Mouse (Mus musculus) left cerebral cortex, adult 11 months (tissue): ENCODE measurements around the gene D13Ertd608e.
A peak's percentile ranks its signal among the peaks of the same experiment; 100 is the strongest.
"Not testable (repeated sequence)": the region's sequence is repeated elsewhere in the genome, so short reads cannot be mapped to it uniquely, and the experiment has no call there.

Experiments used
- DNase-seq: peaks from one replicate; pipeline ENCODE4 v3.0.0; 2022; ENCODE audit warnings: low spot score

Gene D13Ertd608e

GRCm38 (mm10) chr13:119835320-119836056 is at the start of gene D13Ertd608e:
Gene D13Ertd608e (plus strand): TSS chr13:119836006.
- DNase-seq, result not testable (repeated sequence)

DNA sequence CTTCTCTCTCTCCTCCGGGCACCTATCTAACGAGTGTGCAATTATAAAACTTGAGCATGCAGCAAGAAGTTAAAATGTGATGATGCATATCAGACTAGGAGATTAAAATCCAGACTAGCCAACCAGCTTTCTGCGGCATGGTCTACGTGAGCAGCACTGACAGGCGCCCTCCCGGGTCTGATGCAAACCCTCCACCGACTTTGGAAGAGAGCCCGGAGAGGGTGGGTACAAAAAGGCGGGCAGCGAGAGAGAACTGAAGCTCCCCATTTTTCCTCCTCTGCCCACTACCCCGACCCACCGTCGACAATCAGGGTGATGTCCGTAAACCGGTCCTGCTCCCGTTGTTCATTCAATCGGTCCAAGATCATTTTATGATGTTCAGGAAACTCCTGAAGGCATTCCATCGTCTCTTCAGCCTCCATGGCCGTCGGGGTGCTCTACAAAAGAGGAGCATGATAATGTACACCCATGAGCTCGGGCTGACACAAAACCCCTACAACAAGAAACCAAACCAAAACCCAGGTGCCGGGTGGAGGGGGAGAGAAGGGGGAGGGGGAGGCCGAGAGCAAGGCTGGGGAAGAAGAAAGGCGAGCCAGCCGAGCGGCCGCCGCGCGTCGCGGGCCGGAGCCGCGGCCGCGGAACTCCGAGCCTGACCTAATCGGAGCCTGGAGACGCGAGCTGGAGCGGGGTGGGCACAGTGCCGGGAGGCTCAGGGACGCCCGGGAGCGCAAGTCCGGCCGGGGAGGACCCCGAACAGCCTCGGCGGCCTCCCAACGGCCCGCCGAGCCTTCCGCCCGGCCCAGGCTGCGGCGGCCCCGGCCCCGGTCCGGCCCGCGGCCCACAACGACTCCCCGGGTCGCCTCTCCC is 45.7 kb upstream of the D13Ertd608e start:
- DNase-seq, result peak; percentile 38

DNA sequence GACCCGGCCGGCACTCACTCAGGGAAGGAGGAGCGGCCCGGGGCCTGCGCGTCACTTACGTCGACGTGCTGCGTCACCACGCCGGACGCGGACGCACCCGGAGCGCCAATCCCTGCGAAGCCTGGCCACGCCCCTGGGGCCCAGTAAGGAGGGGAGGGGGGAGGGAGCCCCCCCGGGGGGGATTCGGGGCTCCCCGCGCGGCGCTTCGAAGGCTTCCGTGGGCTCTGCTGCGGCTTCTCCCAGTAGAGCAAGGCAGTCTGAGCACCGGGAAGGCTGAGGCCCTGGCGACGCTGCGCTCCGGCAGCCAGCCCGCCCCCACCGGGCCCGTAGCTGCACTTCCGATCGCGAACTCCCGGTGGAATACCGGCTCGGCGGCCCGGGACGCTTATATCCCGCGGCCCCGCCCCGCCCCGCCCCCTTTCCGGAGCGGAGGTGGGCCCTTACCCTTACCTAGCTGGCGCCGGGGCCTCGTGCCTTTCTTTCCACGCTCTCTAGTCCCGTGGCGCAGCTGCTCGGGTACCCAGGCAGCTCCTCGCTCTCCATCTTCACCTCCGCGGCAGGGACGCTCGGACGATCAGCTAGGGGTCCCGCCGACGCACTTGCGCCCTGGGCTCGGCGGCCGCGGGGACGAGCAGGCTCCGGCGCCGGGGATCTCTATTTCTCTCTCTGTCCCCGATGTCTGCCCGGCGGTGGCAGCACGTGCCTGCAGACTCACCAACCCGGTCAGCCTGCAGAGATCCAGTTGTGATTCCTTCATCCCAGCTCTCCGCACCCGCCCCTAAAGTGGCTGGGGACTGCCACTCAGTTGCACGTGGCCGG is 44.8 kb upstream of the D13Ertd608e start, which contains the start of gene Zfp131:
Gene Zfp131, minus strand, starts transcription at position 129 of the 819 bp plus-strand sequence.
- peak; percentile 90 for DNase-seq

GRCm38 (mm10) chr13:119791580-119792135 is 44.1 kb upstream of the D13Ertd608e start:
- no peak for DNase-seq

DNA sequence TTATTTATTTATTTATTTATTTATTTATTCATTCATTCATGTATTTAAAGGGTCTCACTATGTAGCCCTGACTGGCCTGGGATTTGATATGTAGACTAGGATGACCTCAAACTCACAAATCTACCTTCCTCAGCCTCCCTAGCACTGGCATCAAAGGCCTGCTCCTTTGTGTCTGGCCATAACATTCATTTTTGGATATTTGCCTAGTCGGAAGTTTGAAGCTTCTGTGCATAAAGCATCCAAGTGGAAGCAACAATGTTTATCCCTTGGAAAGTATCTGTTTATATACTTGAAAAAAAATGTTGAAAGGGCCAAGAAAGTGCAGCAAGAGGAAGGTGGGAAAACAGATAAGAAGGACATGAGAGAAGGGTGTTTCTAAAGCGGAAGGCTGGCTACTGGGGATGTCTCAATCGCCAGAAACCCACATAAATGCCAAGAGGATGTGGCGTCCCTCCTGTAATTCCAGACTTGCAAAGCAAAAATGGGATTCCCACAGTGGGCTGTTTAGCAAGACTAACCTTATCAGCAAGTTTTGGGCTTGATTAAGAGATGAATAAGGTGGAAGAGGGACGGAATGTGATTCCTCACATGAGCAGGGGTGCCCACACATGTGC is 42.9 kb upstream of the D13Ertd608e start:
- DNase-seq, result no peak

- DNase-seq, result no peak
These were observed 38.1 kb upstream of the D13Ertd608e start for GRCm38 (mm10) chr13:119797656-119798055.

GRCm38 (mm10) chr13:119808937-119809336 is 26.9 kb upstream of the D13Ertd608e start:
- no peak for DNase-seq

- DNase-seq, result no peak
These were observed 25.8 kb upstream of the D13Ertd608e start for GRCm38 (mm10) chr13:119810031-119810430.

- DNase-seq, result no peak
These were observed 19.0 kb upstream of the D13Ertd608e start for GRCm38 (mm10) chr13:119816798-119817197.

GRCm38 (mm10) chr13:119817579-119818206 is 18.1 kb upstream of the D13Ertd608e start:
- DNase-seq, result no peak

DNA sequence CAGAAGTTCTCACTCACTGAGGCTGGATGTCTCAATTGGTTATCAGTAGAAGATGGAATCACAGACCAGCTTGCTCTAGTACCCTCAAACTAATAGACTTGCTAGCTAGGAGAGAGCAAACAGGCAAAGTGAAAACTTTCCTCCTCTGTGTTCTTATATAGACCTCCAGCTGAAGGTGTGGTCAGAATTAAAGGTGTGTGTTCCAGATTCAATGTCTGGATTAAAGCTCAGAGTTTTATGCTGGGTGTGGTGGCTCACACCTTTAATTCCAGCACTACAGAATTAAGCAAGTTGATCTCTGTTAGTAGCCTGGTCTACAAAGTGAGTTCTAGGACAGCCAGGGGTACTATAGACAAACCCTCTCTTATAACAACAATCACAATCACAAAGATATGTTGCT is 5.7 kb upstream of the D13Ertd608e start, which contains the start of gene AF067063:
Gene AF067063, minus strand, starts transcription at position 101 of the 400 bp plus-strand sequence.
- not testable (repeated sequence) for DNase-seq

GRCm38 (mm10) chr13:119836324-119836811 is 562 bp downstream of the D13Ertd608e start:
- DNase-seq, result not testable (repeated sequence)

DNA sequence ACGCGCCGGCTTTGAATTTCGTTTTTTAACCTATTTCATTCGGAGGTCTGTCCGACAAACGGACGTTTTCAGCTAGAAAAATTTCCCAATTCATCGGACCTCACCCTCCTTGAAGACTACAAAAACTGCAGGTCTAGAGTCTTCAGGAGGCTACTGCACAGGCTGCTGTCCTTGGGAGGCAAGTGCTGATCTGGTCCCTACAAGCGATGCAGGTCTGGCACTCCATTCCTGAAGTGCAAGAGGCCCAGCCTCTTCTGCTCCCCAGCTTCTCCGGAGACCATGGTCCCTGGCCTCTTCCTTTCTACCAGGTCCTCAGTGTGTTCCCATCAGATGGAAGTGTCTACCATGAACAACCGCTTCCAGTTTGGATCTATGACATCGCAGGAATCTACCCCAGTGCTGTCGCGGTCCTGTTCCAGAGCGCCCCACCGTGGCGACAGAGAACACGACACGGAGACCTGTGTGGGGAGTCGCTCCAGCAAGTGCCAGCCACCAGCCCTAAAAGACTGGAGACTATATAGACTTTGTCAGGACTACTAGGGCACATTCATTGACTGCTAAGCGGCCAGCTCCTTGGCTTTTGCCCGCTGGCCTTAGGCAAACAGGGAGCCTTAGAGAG is 2.0 kb downstream of the D13Ertd608e start:
- not testable (repeated sequence) for DNase-seq

DNA sequence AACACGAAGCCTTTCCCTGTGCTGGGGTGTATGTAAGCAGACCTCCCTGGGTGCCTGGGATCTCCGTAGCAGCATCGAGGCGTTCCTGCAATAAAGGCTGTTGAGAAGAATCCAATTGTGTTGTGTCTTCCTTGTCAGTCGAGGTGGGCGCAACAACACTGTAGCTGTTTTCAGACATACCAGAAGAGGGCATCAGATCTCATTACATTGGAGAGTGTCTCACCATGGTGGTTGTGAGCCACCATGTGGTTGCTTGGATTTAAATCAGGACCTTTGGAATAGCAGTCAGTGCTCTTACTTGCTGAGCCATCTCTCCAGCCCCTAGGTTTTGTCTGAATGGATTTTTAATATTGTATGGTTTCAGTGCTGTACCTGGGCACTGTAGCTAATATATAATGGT is 4.2 kb downstream of the D13Ertd608e start:
- DNase-seq, result not testable (repeated sequence)

- DNase-seq, result not testable (repeated sequence)
These were observed 26.6 kb downstream of the D13Ertd608e start for GRCm38 (mm10) chr13:119862399-119862798.

DNA sequence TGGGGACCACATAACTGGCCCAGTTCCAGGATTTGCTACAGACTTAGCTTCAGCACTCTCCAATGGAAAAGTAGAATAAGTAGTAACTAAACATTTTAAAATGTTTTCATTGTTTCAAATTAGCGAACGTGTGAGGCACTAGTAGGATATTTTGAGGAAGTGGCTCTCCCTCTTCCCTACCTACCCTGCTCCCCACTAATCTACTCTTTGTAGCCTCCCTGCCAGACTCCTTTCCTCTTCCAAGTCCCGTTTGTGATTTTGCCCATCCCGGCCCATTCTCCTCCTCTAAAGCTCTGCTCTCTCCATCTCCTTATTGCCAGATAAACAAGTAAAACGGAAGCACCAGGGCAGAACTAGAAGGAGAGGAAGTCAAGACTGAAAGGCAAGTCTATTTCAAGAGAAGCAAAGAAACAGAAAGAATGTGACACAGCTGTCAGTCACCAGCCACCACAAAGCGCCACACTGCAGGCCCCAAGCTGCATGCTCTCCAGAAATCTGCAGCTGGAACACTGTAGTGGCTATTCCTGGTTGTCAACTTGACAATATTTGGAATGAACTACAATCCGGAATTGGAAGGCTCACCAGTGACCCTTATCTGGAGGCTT is 28.7 kb downstream of the D13Ertd608e start:
- DNase-seq, result not testable (repeated sequence)

- not testable (repeated sequence) for DNase-seq
These were observed 51.1 kb downstream of the D13Ertd608e start for GRCm38 (mm10) chr13:119886896-119887295.

DNA sequence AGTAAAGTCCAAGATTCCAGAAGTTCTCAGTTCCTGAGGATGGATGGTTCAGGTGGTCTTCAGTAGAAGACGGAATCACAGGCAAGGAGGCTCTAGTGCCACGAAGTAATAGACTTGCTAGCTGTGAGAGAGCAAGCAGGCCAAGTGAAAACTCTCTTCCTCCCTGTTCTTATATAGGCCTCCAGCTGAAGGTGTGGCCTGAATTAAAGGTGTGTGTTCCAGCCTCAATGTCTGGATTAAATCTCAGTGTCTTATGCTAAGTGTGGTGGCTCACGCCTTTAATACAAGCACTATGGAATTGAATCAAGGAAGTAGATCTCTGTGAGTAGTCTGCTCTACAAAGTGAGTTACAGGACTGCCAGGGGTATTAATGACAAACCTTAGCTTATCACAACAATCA is 58.9 kb downstream of the D13Ertd608e start, which contains the start of gene Tcstv1:
Gene Tcstv1, minus strand, starts transcription at position 101 of the 400 bp plus-strand sequence.
- DNase-seq, result not testable (repeated sequence)
